ENCODE assay signal across 8 mouse cellular contexts in the genomic region with DNA sequence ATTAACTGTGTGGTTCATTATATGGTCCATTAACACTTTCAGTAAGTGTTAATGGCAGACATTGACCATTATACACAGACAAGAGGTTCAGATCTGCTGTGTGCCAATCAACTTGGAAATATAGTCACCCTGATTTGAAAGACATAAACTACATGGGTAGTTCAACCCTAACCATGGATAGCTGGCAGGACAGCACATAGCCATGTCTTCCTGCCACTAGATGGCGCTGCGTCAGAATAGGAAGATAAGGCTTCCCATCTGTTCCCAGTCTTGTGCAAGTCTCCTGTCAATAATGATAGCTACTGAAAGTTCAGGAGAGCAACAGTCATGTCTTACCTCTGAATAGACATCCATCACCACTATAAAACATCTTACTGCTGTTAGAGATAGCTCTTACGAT.
DNase-seq lines count a peak whose midpoint lies in the region; ATAC-seq and TF ChIP-seq lines count a peak whose summit lies in the region.

No protein-coding gene starts in this region.

- peak; percentile 69 for DNase-seq in hindbrain, embryonic 11.5 days (ENCODE audit: low spot score)
- DNase-seq in heart, postnatal 4 days: peak; percentile 83
- DNase-seq in layer of hippocampus, postnatal 14 days (ENCODE audit: low spot score in 2 of 2): peak; percentile 26 to 28
- DNase-seq in naive thymus-derived CD4-positive, alpha-beta T cell, adult 2 months (ENCODE audit: low read depth): peak; percentile 4
- DNase-seq in testis, postnatal 10 days (ENCODE audit: low spot score): peak; percentile 81

- H3K4me3 ChIP-seq in hindbrain, embryonic 11.5 days (ENCODE audit: low read depth, low read length): no peak overlapping the region
- no peak overlapping the region for H3K4me3 ChIP-seq in hindbrain, embryonic 16.5 days (ENCODE audit: low read length)
- H3K4me3 ChIP-seq in bone marrow, adult 2 months (replicated peaks; ENCODE audit: control insufficient read depth, low read depth, low read length): no peak overlapping the region

- peak; percentile 68 for TF ChIP-seq CTCF in bone marrow, adult 2 months (IDR thresholded peaks at IDR 0.05; ENCODE audit: control insufficient read depth, insufficient read depth, low read length)

- no peak for TF ChIP-seq POLR2A in bone marrow, adult 2 months (IDR thresholded peaks at IDR 0.05; ENCODE audit: borderline replicate concordance, control insufficient read depth, low read depth, low read length)

- no peaks in the 10 kb centered on the region for H3K9me3 ChIP-seq in hindbrain, embryonic 11.5 days (ENCODE audit: control insufficient read depth, low read length)
- no peaks in the 10 kb centered on the region for H3K9me3 ChIP-seq in hindbrain, embryonic 16.5 days (ENCODE audit: control insufficient read depth, low read length)

- H3K27me3 ChIP-seq in hindbrain, embryonic 11.5 days (ENCODE audit: control insufficient read depth, insufficient read depth, low read length): no peaks in the 10 kb centered on the region
- H3K27me3 ChIP-seq in hindbrain, embryonic 16.5 days (replicated peaks; ENCODE audit: control insufficient read depth, insufficient read depth, low read length): no peaks in the 10 kb centered on the region

- H3K9ac ChIP-seq in hindbrain, embryonic 11.5 days (ENCODE audit: low read depth, low read length): no peak overlapping the region
- no peak overlapping the region for H3K9ac ChIP-seq in hindbrain, embryonic 16.5 days (ENCODE audit: low read depth, low read length)

- no peak overlapping the region for H3K4me2 ChIP-seq in hindbrain, embryonic 11.5 days (replicated peaks; ENCODE audit: low read depth, low read length)
- H3K4me2 ChIP-seq in hindbrain, embryonic 16.5 days (ENCODE audit: low read length): no peak overlapping the region

- 25% methylated on average over 3 of the region's 3 CpGs for WGBS in hindbrain, embryonic 11.5 days
- 25% methylated on average over 3 of the region's 3 CpGs for WGBS in hindbrain, embryonic 16.5 days
- 22% methylated on average over 3 of the region's 3 CpGs for WGBS in bone marrow, adult 2 months

- H3K27ac ChIP-seq in hindbrain, embryonic 11.5 days (ENCODE audit: low read depth, low read length): no peak overlapping the region
- no peak overlapping the region for H3K27ac ChIP-seq in hindbrain, embryonic 16.5 days (ENCODE audit: low read depth, low read length)
- no peak overlapping the region for H3K27ac ChIP-seq in bone marrow, adult 2 months (ENCODE audit: control insufficient read depth, insufficient read depth, low read depth, low read length, poor library complexity)

- no peaks in the 10 kb centered on the region for H3K36me3 ChIP-seq in hindbrain, embryonic 11.5 days (ENCODE audit: control insufficient read depth, insufficient read depth, low read length)
- H3K36me3 ChIP-seq in hindbrain, embryonic 16.5 days (ENCODE audit: control insufficient read depth, insufficient read depth, low read length): no peaks in the 10 kb centered on the region

- no peaks in the 10 kb centered on the region for H3K4me1 ChIP-seq in hindbrain, embryonic 11.5 days (replicated peaks; ENCODE audit: control insufficient read depth, insufficient read depth, low read length)
- no peaks in the 10 kb centered on the region for H3K4me1 ChIP-seq in hindbrain, embryonic 16.5 days (ENCODE audit: control insufficient read depth, insufficient read depth, low read depth, low read length)
- no peaks in the 10 kb centered on the region for H3K4me1 ChIP-seq in bone marrow, adult 2 months (ENCODE audit: control insufficient read depth, insufficient read depth, low read length)

- ATAC-seq in hindbrain, embryonic 11.5 days (ENCODE audit: low FRiP score): peak; percentile 67; the same call in 1 of the 2 replicates
- no peak for ATAC-seq in hindbrain, embryonic 16.5 days
- ATAC-seq in erythroblast, adult 5-6 weeks (replicated peaks; ENCODE audit: low FRiP score, poor library complexity, severe bottlenecking): peak; percentile 79

Comparison
In these comparisons a context has a peak if more than half of its experiments do, and no peak if none do; other contexts are left out.
1. DNase-seq: peak in every context shown above with its lines; median percentile 83 in heart, postnatal 4 days; 81 in testis, postnatal 10 days; 69 in hindbrain, embryonic 11.5 days; 27 in layer of hippocampus, postnatal 14 days; 4 in naive thymus-derived CD4-positive, alpha-beta T cell, adult 2 months.